11 mouse cellular contexts compared by ENCODE assay signal in the genomic region with DNA sequence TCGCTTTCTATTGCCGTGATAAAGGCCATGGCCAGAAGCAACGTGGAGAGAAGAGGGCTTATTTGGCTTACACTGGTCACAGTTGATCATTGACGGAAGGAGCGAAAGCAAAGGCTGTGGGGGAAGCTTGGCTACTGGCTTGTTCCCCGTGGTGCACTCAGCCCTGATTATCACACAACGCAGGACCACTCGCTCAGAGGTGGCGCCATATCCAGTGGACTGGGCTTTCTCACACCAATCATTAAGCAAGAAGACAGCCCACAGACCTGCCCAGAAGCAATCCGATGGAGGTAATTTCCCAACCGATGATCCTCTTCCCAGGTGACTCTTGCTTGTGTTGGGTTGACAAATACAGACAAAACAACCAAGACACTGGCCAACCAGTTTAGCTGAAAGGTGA.
"Had no signal": no experiment of that assay in that cellular context is flagged by ENCODE, and none has a peak within 500 bp of the region (broad histone marks: within the 10 kb centered on the region; RNA-seq: fewer than 3 reads in every experiment).

No protein-coding gene starts in this region.

- DNase-seq: layer of hippocampus, adult 9-11 months had no signal

- H3K27ac ChIP-seq: hindbrain, embryonic 14.5 days; hindbrain, postnatal 0 days; kidney, postnatal 0 days; layer of hippocampus, adult 2 months; limb, embryonic 10.5 days; limb, embryonic 13.5 days; liver, embryonic 13.5 days; macrophage; stomach, postnatal 0 days had no signal

- H3K4me1 ChIP-seq: limb, embryonic 10.5 days; limb, embryonic 13.5 days had no signal

- H3K4me3 ChIP-seq: layer of hippocampus, adult 2 months; limb, embryonic 10.5 days; limb, embryonic 13.5 days; liver, embryonic 13.5 days had no signal

- ATAC-seq: inflammation-experienced regulatory T-cells, adult 6 months had no signal

- H3K9ac ChIP-seq: hindbrain, embryonic 14.5 days; limb, embryonic 13.5 days; liver, embryonic 13.5 days had no signal

- H3K27me3 ChIP-seq: limb, embryonic 13.5 days had no signal

- H3K4me2 ChIP-seq: hindbrain, embryonic 14.5 days; limb, embryonic 13.5 days; liver, embryonic 13.5 days had no signal

- H3K9me3 ChIP-seq: limb, embryonic 10.5 days; limb, embryonic 13.5 days; liver, embryonic 13.5 days had no signal

- H3K36me3 ChIP-seq: limb, embryonic 10.5 days; limb, embryonic 13.5 days; liver, embryonic 13.5 days had no signal
